Mouse (Mus musculus): ENCODE data around the gene Shf. TPM values are rescaled to one million over a fixed set of nuclear protein-coding genes. Genes with fewer than 3 reads are reported as not detected.
"Not testable (repeated sequence)": the region's sequence is repeated elsewhere in the genome, so short reads cannot be mapped to it uniquely, and the experiment has no call there.

The Shf gene
- total RNA-seq (2022), result 1 to 10 TPM; 4.4 to 7.3 (median 5.7) TPM

GRCm38 (mm10) chr2:122368995-122369739, at the start of gene Shf:
Shf (minus strand) TSS chr2:122369162.
- peak; percentile 83 for DNase-seq (ENCODE audit: low spot score)

- peak; percentile 44 for DNase-seq (ENCODE audit: low spot score)
Observed at GRCm38 (mm10) chr2:122408928-122409327, 40.0 kb upstream of the Shf start.

- DNase-seq (ENCODE audit: low spot score), result no peak
Observed at GRCm38 (mm10) chr2:122407607-122408006, 38.6 kb upstream of the Shf start.

- DNase-seq (ENCODE audit: low spot score), result no peak
Observed at GRCm38 (mm10) chr2:122396150-122396549, 27.2 kb upstream of the Shf start.

GRCm38 (mm10) chr2:122387135-122387534, 18.2 kb upstream of the Shf start:
- DNase-seq (ENCODE audit: low spot score), result not testable (repeated sequence)

- no peak for DNase-seq (ENCODE audit: low spot score)
Observed at GRCm38 (mm10) chr2:122385095-122385494, 16.1 kb upstream of the Shf start.

- no peak for DNase-seq (ENCODE audit: low spot score)
Observed at GRCm38 (mm10) chr2:122382121-122382520, 13.2 kb upstream of the Shf start.

- DNase-seq (ENCODE audit: low spot score), result peak; percentile 81
Observed at GRCm38 (mm10) chr2:122381329-122382103, 12.6 kb upstream of the Shf start.

GRCm38 (mm10) chr2:122380768-122381311, 11.9 kb upstream of the Shf start:
- peak; percentile 76 for DNase-seq (ENCODE audit: low spot score)

- no peak for DNase-seq (ENCODE audit: low spot score)
Observed at GRCm38 (mm10) chr2:122379292-122379650, 10.3 kb upstream of the Shf start.

- DNase-seq (ENCODE audit: low spot score), result peak; percentile 57
Observed at GRCm38 (mm10) chr2:122378421-122379291, 9.7 kb upstream of the Shf start.

GRCm38 (mm10) chr2:122377751-122378246, 8.8 kb upstream of the Shf start:
- peak; percentile 80 for DNase-seq (ENCODE audit: low spot score)

- peak; percentile 97 for DNase-seq (ENCODE audit: low spot score)
Observed at GRCm38 (mm10) chr2:122377215-122377674, 8.3 kb upstream of the Shf start.

- peak; percentile 43 for DNase-seq (ENCODE audit: low spot score)
Observed at GRCm38 (mm10) chr2:122376041-122376561, 7.1 kb upstream of the Shf start.

- DNase-seq (ENCODE audit: low spot score), result peak; percentile 99
Observed at GRCm38 (mm10) chr2:122375391-122375991, 6.5 kb upstream of the Shf start.

- no peak for DNase-seq (ENCODE audit: low spot score)
Observed at GRCm38 (mm10) chr2:122374666-122375331, 5.8 kb upstream of the Shf start.

- DNase-seq (ENCODE audit: low spot score), result no peak
Observed at GRCm38 (mm10) chr2:122374012-122374411, 5.0 kb upstream of the Shf start.

GRCm38 (mm10) chr2:122372541-122372940, 3.6 kb upstream of the Shf start:
- no peak for DNase-seq (ENCODE audit: low spot score)

GRCm38 (mm10) chr2:122372067-122372466, 3.1 kb upstream of the Shf start:
- DNase-seq (ENCODE audit: low spot score), result no peak

GRCm38 (mm10) chr2:122370101-122370750, 1.3 kb upstream of the Shf start:
- no peak for DNase-seq (ENCODE audit: low spot score)

Data from heart, adult 8-10 months (tissue).